13 mouse cellular contexts compared by ENCODE assay signal in the genomic region with DNA sequence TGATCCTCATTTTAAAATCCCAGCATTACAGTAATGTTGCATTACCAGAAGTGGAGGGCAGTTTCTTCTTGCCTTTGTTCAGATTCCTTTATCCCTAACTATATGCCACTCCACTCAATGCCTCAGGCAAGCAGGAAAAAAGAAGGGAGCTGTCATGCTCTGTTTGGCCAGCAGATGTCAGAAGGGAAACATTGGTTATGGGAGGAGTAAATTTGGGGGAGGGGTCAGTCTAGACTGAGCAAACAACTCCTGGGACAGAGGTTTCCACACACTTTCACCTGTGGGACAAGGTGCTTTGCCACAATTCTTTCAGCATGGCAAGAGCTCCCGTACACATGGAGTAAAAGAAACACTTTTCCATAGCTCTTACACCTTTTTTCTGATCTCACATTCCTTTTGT. TPM values are rescaled to one million over a fixed set of nuclear protein-coding genes. Genes with fewer than 3 reads are reported as not detected.
A peak's percentile ranks its signal among the peaks of the same experiment; 100 is the strongest.
DNase-seq lines count a peak whose midpoint lies in the region; ATAC-seq and TF ChIP-seq lines count a peak whose summit lies in the region.
"Had no signal": no experiment of that assay in that cellular context is flagged by ENCODE, and none has a peak within 500 bp of the region (broad histone marks: within the 10 kb centered on the region; RNA-seq: fewer than 3 reads in every experiment).

No protein-coding gene starts in this region.

- no peak overlapping the region for H3K4me3 ChIP-seq in forebrain, postnatal 0 days (ENCODE audit: low read depth, low read length)
- H3K4me3 ChIP-seq in forebrain, embryonic 16.5 days (replicated peaks; ENCODE audit: low read length), result no peak overlapping the region
- H3K4me3 ChIP-seq in liver, postnatal 0 days (ENCODE audit: low read depth, low read length), result no peak overlapping the region
- H3K4me3 ChIP-seq in gastrocnemius, adult 2 months, result no peak overlapping the region
- H3K4me3 ChIP-seq: left cerebral cortex, adult 2 months had no signal

- no peak overlapping the region for H3K27ac ChIP-seq in forebrain, postnatal 0 days (ENCODE audit: low read depth, low read length)
- H3K27ac ChIP-seq in forebrain, embryonic 16.5 days (ENCODE audit: low read length), result no peak overlapping the region
- no peak overlapping the region for H3K27ac ChIP-seq in liver, postnatal 0 days (ENCODE audit: low read depth)
- no peak overlapping the region for H3K27ac ChIP-seq in gastrocnemius, adult 2 months
- H3K27ac ChIP-seq: left cerebral cortex, adult 2 months had no signal

- peak; percentile 16 for DNase-seq in forebrain, postnatal 0 days
- peak; percentile 74 for DNase-seq in 3T3-L1 (ENCODE audit: low read depth, low spot score)
- DNase-seq in adrenal gland, postnatal 36 days, result peak; percentile 17 to 37
- peak; percentile 64 for DNase-seq in liver, postnatal 0 days
- DNase-seq in urinary bladder, postnatal 10 days (ENCODE audit: low spot score), result no peak
- no peak for DNase-seq in gastrocnemius, adult 2 months
- DNase-seq: cerebellum, adult 9-11 months had no signal

- no peaks in the 10 kb centered on the region for H3K9me3 ChIP-seq in forebrain, postnatal 0 days (ENCODE audit: low read length)
- no peaks in the 10 kb centered on the region for H3K9me3 ChIP-seq in forebrain, embryonic 16.5 days (ENCODE audit: control insufficient read depth, low read length)
- H3K9me3 ChIP-seq in liver, postnatal 0 days (ENCODE audit: low read length), result no peaks in the 10 kb centered on the region

- H3K4me2 ChIP-seq in forebrain, postnatal 0 days (ENCODE audit: low read depth), result no peak overlapping the region
- no peak overlapping the region for H3K4me2 ChIP-seq in forebrain, embryonic 16.5 days (ENCODE audit: low read length)
- no peak overlapping the region for H3K4me2 ChIP-seq in liver, postnatal 0 days (ENCODE audit: low read depth, low read length)

- H3K36me3 ChIP-seq in forebrain, postnatal 0 days (ENCODE audit: insufficient read depth), result no peaks in the 10 kb centered on the region
- no peaks in the 10 kb centered on the region for H3K36me3 ChIP-seq in forebrain, embryonic 16.5 days (ENCODE audit: control insufficient read depth, insufficient read depth)
- H3K36me3 ChIP-seq in liver, postnatal 0 days (replicated peaks; ENCODE audit: insufficient read depth, low read length), result no peaks in the 10 kb centered on the region

- TF ChIP-seq CTCF in forebrain, postnatal 0 days (IDR thresholded peaks at IDR 0.05; ENCODE audit: low read depth), result peak; percentile 45; the same call in 1 of the 2 replicates
- peak; percentile 68 for TF ChIP-seq CTCF in liver, postnatal 0 days (IDR thresholded peaks at IDR 0.05; ENCODE audit: low read depth)
- no peak for TF ChIP-seq CTCF in gastrocnemius, adult 2 months (IDR thresholded peaks at IDR 0.05)

- H3K27me3 ChIP-seq in forebrain, postnatal 0 days (ENCODE audit: insufficient read depth, low read length), result no peaks in the 10 kb centered on the region
- no peaks in the 10 kb centered on the region for H3K27me3 ChIP-seq in forebrain, embryonic 16.5 days (replicated peaks; ENCODE audit: control insufficient read depth, insufficient read depth, low read length)
- H3K27me3 ChIP-seq in liver, postnatal 0 days (ENCODE audit: insufficient read depth, low read length), result no peaks in the 10 kb centered on the region

- H3K4me1 ChIP-seq in forebrain, postnatal 0 days (ENCODE audit: insufficient read depth), result no peaks in the 10 kb centered on the region
- H3K4me1 ChIP-seq in forebrain, embryonic 16.5 days (replicated peaks; ENCODE audit: control insufficient read depth, insufficient read depth, low read length), result no peaks in the 10 kb centered on the region
- H3K4me1 ChIP-seq in liver, postnatal 0 days (ENCODE audit: insufficient read depth), result no peaks in the 10 kb centered on the region

- ATAC-seq in forebrain, postnatal 0 days, result no peak
- no peak for ATAC-seq in forebrain, embryonic 16.5 days
- ATAC-seq in liver, postnatal 0 days, result peak; percentile 87
- ATAC-seq in megakaryocyte progenitor cell, adult 5-6 weeks (replicated peaks; ENCODE audit: poor library complexity), result no peak; the same call in 1 of the 2 replicates

- 0 out of 2 replicates have a peak, but pooled peaks have one; percentile 15 for TF ChIP-seq EP300 in liver, postnatal 0 days (IDR thresholded peaks at IDR 0.05; ENCODE audit: low read depth)

- intact Hi-C loops in gastrocnemius, adult 2 months (cut with DNase I), result no loop called here

- WGBS in forebrain, postnatal 0 days, result 58% methylated on average over 1 of the region's 1 CpGs
- WGBS in forebrain, embryonic 16.5 days, result 67% methylated on average over 1 of the region's 1 CpGs
- WGBS in liver, postnatal 0 days (ENCODE audit: insufficient replicate concordance), result 40% methylated on average over 1 of the region's 1 CpGs

- H3K9ac ChIP-seq in forebrain, postnatal 0 days, result no peak overlapping the region
- H3K9ac ChIP-seq in forebrain, embryonic 16.5 days (replicated peaks; ENCODE audit: low read depth, low read length), result no peak overlapping the region
- no peak overlapping the region for H3K9ac ChIP-seq in liver, postnatal 0 days (replicated peaks)

RNA-seq across cellular contexts. Expression of a gene that starts 16.2 kb away (rescaled TPM):
- total RNA-seq in forebrain, postnatal 0 days (2014; rRNA removed), result not detected in 2 replicates
- not detected in 2 replicates for polyA plus RNA-seq in forebrain, postnatal 0 days (2015; fragmentation: Nextera tagmentation; extraction: Ambion mirVana)
- polyA plus RNA-seq in forebrain, embryonic 16.5 days (2015; fragmentation: Nextera tagmentation; extraction: Ambion mirVana), result not detected in 2 replicates
- total RNA-seq in adrenal gland, postnatal 36 days (2021), result not detected
- polyA plus RNA-seq in liver, postnatal 0 days (2015; fragmentation: Nextera tagmentation; extraction: Ambion mirVana), result not detected in 2 replicates
- not detected in 2 replicates for total RNA-seq in megakaryocyte progenitor cell, adult 5-6 weeks (2015)
- not detected in 2 replicates for total RNA-seq in megakaryocyte progenitor cell, adult 5-6 weeks (2017)
- not detected for total RNA-seq in gastrocnemius, adult 2 months (2021)
- total RNA-seq: heart, adult 8-10 months; left cerebral cortex, adult 2 months had no signal
- polyA plus RNA-seq: C2C12; neural tube, embryonic 14.5 days had no signal

RNA-seq across cellular contexts. Expression of a gene that starts 27.5 kb away (rescaled TPM):
- not detected in 2 replicates for total RNA-seq in forebrain, postnatal 0 days (2014; rRNA removed)
- not detected in 2 replicates for polyA plus RNA-seq in forebrain, postnatal 0 days (2015; fragmentation: Nextera tagmentation; extraction: Ambion mirVana)
- not detected in 2 replicates for polyA plus RNA-seq in forebrain, embryonic 16.5 days (2015; fragmentation: Nextera tagmentation; extraction: Ambion mirVana)
- not detected for total RNA-seq in adrenal gland, postnatal 36 days (2021)
- polyA plus RNA-seq in liver, postnatal 0 days (2015; fragmentation: Nextera tagmentation; extraction: Ambion mirVana), result not detected in 2 replicates
- not detected in 2 replicates for total RNA-seq in megakaryocyte progenitor cell, adult 5-6 weeks (2015)
- total RNA-seq in megakaryocyte progenitor cell, adult 5-6 weeks (2017), result not detected in 2 replicates
- not detected for total RNA-seq in gastrocnemius, adult 2 months (2021)
- total RNA-seq: heart, adult 8-10 months; left cerebral cortex, adult 2 months had no signal
- polyA plus RNA-seq: C2C12; neural tube, embryonic 14.5 days had no signal

RNA-seq across cellular contexts. Expression of a gene that starts 41.0 kb away (rescaled TPM):
- not detected in 2 replicates for total RNA-seq in forebrain, postnatal 0 days (2014; rRNA removed)
- polyA plus RNA-seq in forebrain, postnatal 0 days (2015; fragmentation: Nextera tagmentation; extraction: Ambion mirVana), result not detected in 2 replicates
- not detected in 2 replicates for polyA plus RNA-seq in forebrain, embryonic 16.5 days (2015; fragmentation: Nextera tagmentation; extraction: Ambion mirVana)
- not detected for total RNA-seq in adrenal gland, postnatal 36 days (2021)
- not detected in 2 replicates for polyA plus RNA-seq in liver, postnatal 0 days (2015; fragmentation: Nextera tagmentation; extraction: Ambion mirVana)
- not detected in 2 replicates for total RNA-seq in megakaryocyte progenitor cell, adult 5-6 weeks (2015)
- not detected in 2 replicates for total RNA-seq in megakaryocyte progenitor cell, adult 5-6 weeks (2017)
- not detected for total RNA-seq in gastrocnemius, adult 2 months (2021)
- total RNA-seq: heart, adult 8-10 months; left cerebral cortex, adult 2 months had no signal
- polyA plus RNA-seq: C2C12; neural tube, embryonic 14.5 days had no signal

Comparison
In these comparisons a context has a peak if more than half of its experiments do, and no peak if none do; other contexts are left out.
1. DNase-seq: peak in forebrain, postnatal 0 days (single experiment), 3T3-L1 (single experiment), adrenal gland, postnatal 36 days (2 of 2) and liver, postnatal 0 days (single experiment); none in urinary bladder, postnatal 10 days (single experiment) and gastrocnemius, adult 2 months (single experiment).